Mouse (Mus musculus) thymus, postnatal 4 days (tissue): Measurements from ENCODE around the gene Fam193a.

Experiments
- DNase-seq: peaks from one replicate; pipeline ENCODE4 v3.0.0; 2021

Gene Fam193a

GRCm38 (mm10) chr5:34369341-34370021 is at the start of gene Fam193a:
TSS of gene Fam193a (plus strand) at chr5:34369933.
- DNase-seq, result peak; percentile 99

GRCm38 (mm10) chr5:34321236-34321635 is 48.5 kb upstream of the Fam193a start:
- peak; percentile 44 for DNase-seq

- no peak for DNase-seq
These were observed 44.4 kb upstream of the Fam193a start for GRCm38 (mm10) chr5:34325286-34325685.

GRCm38 (mm10) chr5:34326249-34326691 is 43.5 kb upstream of the Fam193a start:
- DNase-seq, result peak; percentile 20

GRCm38 (mm10) chr5:34326875-34327576 is 42.7 kb upstream of the Fam193a start:
- DNase-seq, result peak; percentile 65

GRCm38 (mm10) chr5:34330136-34330535 is 39.6 kb upstream of the Fam193a start:
- no peak for DNase-seq

GRCm38 (mm10) chr5:34334081-34334480 is 35.7 kb upstream of the Fam193a start:
- DNase-seq, result no peak

GRCm38 (mm10) chr5:34335539-34336096 is 34.1 kb upstream of the Fam193a start:
- no peak for DNase-seq

- peak; percentile 99 for DNase-seq
These were observed 33.5 kb upstream of the Fam193a start, which contains the start of gene Rnf4 for GRCm38 (mm10) chr5:34336097-34336774. TSS of gene Rnf4 (plus strand) at chr5:34336289.

GRCm38 (mm10) chr5:34336775-34337450 is 32.8 kb upstream of the Fam193a start:
- peak; percentile 81 for DNase-seq

GRCm38 (mm10) chr5:34340246-34340645 is 29.5 kb upstream of the Fam193a start:
- no peak for DNase-seq

GRCm38 (mm10) chr5:34352084-34352631 is 17.6 kb upstream of the Fam193a start:
- DNase-seq, result no peak

GRCm38 (mm10) chr5:34360261-34360660 is 9.5 kb upstream of the Fam193a start:
- DNase-seq, result no peak

- DNase-seq, result no peak
These were observed 6.6 kb upstream of the Fam193a start for GRCm38 (mm10) chr5:34363115-34363514.

GRCm38 (mm10) chr5:34368551-34369290 is 1.0 kb upstream of the Fam193a start:
- DNase-seq, result no peak

- peak; percentile 70 for DNase-seq
These were observed 490 bp downstream of the Fam193a start for GRCm38 (mm10) chr5:34370022-34370823.

- no peak for DNase-seq
These were observed 1.1 kb downstream of the Fam193a start for GRCm38 (mm10) chr5:34370840-34371239.

- DNase-seq, result no peak
These were observed 2.4 kb downstream of the Fam193a start for GRCm38 (mm10) chr5:34372141-34372540.

- no peak for DNase-seq
These were observed 2.8 kb downstream of the Fam193a start for GRCm38 (mm10) chr5:34372541-34372940.

- no peak for DNase-seq
These were observed 9.1 kb downstream of the Fam193a start for GRCm38 (mm10) chr5:34378787-34379186.

GRCm38 (mm10) chr5:34381700-34382099 is 12.0 kb downstream of the Fam193a start:
- no peak for DNase-seq
